Mouse (Mus musculus): ENCODE measurements around the gene Sorbs2. TPM values are rescaled to one million over a fixed set of nuclear protein-coding genes. Genes with fewer than 3 reads are reported as not detected.

Sorbs2 gene
- polyA plus RNA-seq, 1 experiment: 13.9 TPM

DNA sequence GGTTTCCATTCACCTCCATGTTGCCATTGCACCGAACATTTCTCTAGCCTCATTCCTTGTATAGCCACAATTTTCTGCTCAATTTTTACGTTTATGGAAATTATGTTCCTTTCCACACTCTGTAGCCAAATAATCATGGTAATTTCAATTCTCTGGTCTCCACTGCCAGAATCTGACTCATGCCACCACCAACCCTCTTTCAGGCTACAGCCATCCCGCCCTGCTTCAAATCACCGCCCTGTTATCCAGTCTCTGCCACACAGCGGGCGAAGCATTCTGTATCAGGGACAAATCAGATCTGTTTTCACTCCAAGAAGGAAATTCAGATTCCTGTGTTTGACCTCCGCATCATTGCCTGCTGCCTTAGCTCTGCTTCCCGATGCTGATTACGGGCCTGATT lies 79.4 kb downstream of the Sorbs2 start:
- Histone ChIP-seq H3K36me3 (ENCODE audit: control insufficient read depth, insufficient read depth, low read length) (no peaks in the 10 kb centered on the region), H3K4me1 (ENCODE audit: control insufficient read depth, insufficient read depth, low read length) (no peaks in the 10 kb centered on the region), H3K27ac (ENCODE audit: insufficient read depth, low read depth, low read length) (no peak overlapping the region), H3K4me3 (ENCODE audit: insufficient read depth, low read depth, low read length) (no peak overlapping the region), H3K27me3 (replicated peaks; ENCODE audit: control insufficient read depth, insufficient read depth, low read length) (no peaks in the 10 kb centered on the region)
- TF ChIP-seq CTCF (conservative IDR thresholded peaks at IDR 0.05; ENCODE audit: insufficient read depth, insufficient read length, low read depth, low read length) (no peak), POLR2A (IDR thresholded peaks at IDR 0.05; ENCODE audit: low read depth, low read length) (no peak)
- WGBS: 93% methylated on average over 9 of the region's 9 CpGs
- DNase-seq: no peak

DNA sequence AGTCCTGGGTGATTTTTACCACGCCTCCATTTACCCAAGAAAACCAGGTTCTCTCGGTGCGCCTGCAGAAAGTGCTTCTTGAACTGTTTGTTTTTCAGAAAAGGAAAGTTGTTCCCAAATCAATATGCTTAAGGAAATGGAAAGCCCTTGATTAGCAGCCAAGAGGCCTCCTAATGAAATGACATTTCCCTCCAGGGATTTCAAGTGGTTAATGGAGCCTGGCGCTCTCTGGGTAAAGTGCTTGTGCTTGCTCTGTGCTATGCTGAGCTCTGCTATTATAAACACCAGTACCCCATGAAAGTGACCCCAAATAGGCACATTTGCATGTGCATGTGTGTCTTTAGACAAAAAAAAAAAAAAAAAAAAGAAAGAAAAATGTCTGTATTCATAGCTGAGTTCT lies 84.3 kb downstream of the Sorbs2 start:
- Histone ChIP-seq H3K4me1 (ENCODE audit: control insufficient read depth, insufficient read depth, low read length) (no peaks in the 10 kb centered on the region), H3K27ac (ENCODE audit: insufficient read depth, low read depth, low read length) (peak overlapping the region; percentile 39; the same call in 1 of the 2 replicates), H3K27me3 (replicated peaks; ENCODE audit: control insufficient read depth, insufficient read depth, low read length) (no peaks in the 10 kb centered on the region), H3K4me3 (ENCODE audit: insufficient read depth, low read depth, low read length) (no peak overlapping the region), H3K36me3 (ENCODE audit: control insufficient read depth, insufficient read depth, low read length) (no peaks in the 10 kb centered on the region)
- 61% methylated on average over 4 of the region's 4 CpGs for WGBS
- no peak for TF ChIP-seq POLR2A (IDR thresholded peaks at IDR 0.05; ENCODE audit: low read depth, low read length)
- TF ChIP-seq CTCF (conservative IDR thresholded peaks at IDR 0.05; ENCODE audit: insufficient read depth, insufficient read length, low read depth, low read length): no peak
- DNase-seq: peak; percentile 77

- no peaks in the 10 kb centered on the region for H3K4me1 ChIP-seq (ENCODE audit: control insufficient read depth, insufficient read depth, low read length)
- no peaks in the 10 kb centered on the region for H3K36me3 ChIP-seq (ENCODE audit: control insufficient read depth, insufficient read depth, low read length)
- no peak for TF ChIP-seq POLR2A (IDR thresholded peaks at IDR 0.05; ENCODE audit: low read depth, low read length)
- no peaks in the 10 kb centered on the region for H3K27me3 ChIP-seq (replicated peaks; ENCODE audit: control insufficient read depth, insufficient read depth, low read length)
- no peak overlapping the region for H3K27ac ChIP-seq (ENCODE audit: insufficient read depth, low read depth, low read length)
- no peak for DNase-seq
- 81% methylated on average over 5 of the region's 5 CpGs for WGBS
- H3K4me3 ChIP-seq (ENCODE audit: insufficient read depth, low read depth, low read length): no peak overlapping the region
Observed at GRCm38 (mm10) chr8:45593711-45594110, 86.1 kb downstream of the Sorbs2 start.

DNA sequence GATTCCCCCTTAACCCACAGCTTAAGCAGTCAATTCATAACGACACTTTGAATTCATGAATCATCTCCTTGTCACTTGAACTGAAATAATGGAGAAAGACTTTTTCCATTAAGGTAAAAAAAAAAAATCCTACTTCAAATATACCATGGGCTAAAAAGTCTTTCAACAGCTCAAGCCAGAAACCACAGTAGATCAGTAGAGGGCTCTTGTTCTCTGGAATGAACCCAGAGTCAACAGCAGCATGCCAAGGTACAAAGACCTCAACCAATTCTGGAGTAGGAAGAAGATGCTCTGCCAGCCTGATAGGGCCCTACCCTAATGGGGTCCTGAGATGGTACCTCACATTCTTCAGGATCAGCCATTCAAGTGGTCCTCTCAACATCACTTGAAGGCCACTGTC lies 88.4 kb downstream of the Sorbs2 start:
- 0 out of 2 replicates have a peak, but pooled peaks cover 2% of the 10 kb centered on the region for H3K4me1 ChIP-seq (ENCODE audit: control insufficient read depth, insufficient read depth, low read length)
- H3K4me3 ChIP-seq (ENCODE audit: insufficient read depth, low read depth, low read length): no peak overlapping the region
- DNase-seq: no peak
- 84% methylated on average over 1 of the region's 1 CpGs for WGBS
- no peak overlapping the region for H3K27ac ChIP-seq (ENCODE audit: insufficient read depth, low read depth, low read length)
- no peaks in the 10 kb centered on the region for H3K36me3 ChIP-seq (ENCODE audit: control insufficient read depth, insufficient read depth, low read length)
- no peaks in the 10 kb centered on the region for H3K27me3 ChIP-seq (replicated peaks; ENCODE audit: control insufficient read depth, insufficient read depth, low read length)
- TF ChIP-seq CTCF (conservative IDR thresholded peaks at IDR 0.05; ENCODE audit: insufficient read depth, insufficient read length, low read depth, low read length) (no peak), POLR2A (IDR thresholded peaks at IDR 0.05; ENCODE audit: low read depth, low read length) (no peak)

- no peak for DNase-seq
- 0 out of 2 replicates have a peak, but pooled peaks cover 2% of the 10 kb centered on the region for H3K4me1 ChIP-seq (ENCODE audit: control insufficient read depth, insufficient read depth, low read length)
- 87% methylated on average over 2 of the region's 2 CpGs for WGBS
Observed at GRCm38 (mm10) chr8:45596591-45596990, 89.0 kb downstream of the Sorbs2 start.

GRCm38 (mm10) chr8:45597631-45598420 lies 90.2 kb downstream of the Sorbs2 start:
- no peak for TF ChIP-seq CTCF (conservative IDR thresholded peaks at IDR 0.05; ENCODE audit: insufficient read depth, insufficient read length, low read depth, low read length)
- no peak overlapping the region for H3K27ac ChIP-seq (ENCODE audit: insufficient read depth, low read depth, low read length)
- WGBS: 67% methylated on average over 7 of the region's 7 CpGs
- no peak overlapping the region for H3K4me3 ChIP-seq (ENCODE audit: insufficient read depth, low read depth, low read length)
- H3K27me3 ChIP-seq (replicated peaks; ENCODE audit: control insufficient read depth, insufficient read depth, low read length): no peaks in the 10 kb centered on the region
- no peak for DNase-seq
- no peaks in the 10 kb centered on the region for H3K36me3 ChIP-seq (ENCODE audit: control insufficient read depth, insufficient read depth, low read length)
- 0 out of 2 replicates have a peak, but pooled peaks cover 2% of the 10 kb centered on the region for H3K4me1 ChIP-seq (ENCODE audit: control insufficient read depth, insufficient read depth, low read length)

More at GRCm38 (mm10) chr8:45596591-45596990, 89.0 kb downstream of the Sorbs2 start:
- Histone ChIP-seq H3K4me3 (ENCODE audit: insufficient read depth, low read depth, low read length) (no peak overlapping the region), H3K27me3 (replicated peaks; ENCODE audit: control insufficient read depth, insufficient read depth, low read length) (no peaks in the 10 kb centered on the region), H3K27ac (ENCODE audit: insufficient read depth, low read depth, low read length) (no peak overlapping the region), H3K36me3 (ENCODE audit: control insufficient read depth, insufficient read depth, low read length) (no peaks in the 10 kb centered on the region)
- TF ChIP-seq POLR2A (IDR thresholded peaks at IDR 0.05; ENCODE audit: low read depth, low read length) (no peak), CTCF (conservative IDR thresholded peaks at IDR 0.05; ENCODE audit: insufficient read depth, insufficient read length, low read depth, low read length) (no peak)

GRCm38 (mm10) chr8:45598883-45599282 lies 91.3 kb downstream of the Sorbs2 start:
- H3K4me1 ChIP-seq (ENCODE audit: control insufficient read depth, insufficient read depth, low read length): 0 out of 2 replicates have a peak, but pooled peaks cover 2% of the 10 kb centered on the region
- no peak overlapping the region for H3K4me3 ChIP-seq (ENCODE audit: insufficient read depth, low read depth, low read length)
- WGBS: 72% methylated on average over 2 of the region's 2 CpGs
- no peaks in the 10 kb centered on the region for H3K36me3 ChIP-seq (ENCODE audit: control insufficient read depth, insufficient read depth, low read length)
- DNase-seq: no peak
- TF ChIP-seq POLR2A (IDR thresholded peaks at IDR 0.05; ENCODE audit: low read depth, low read length) (no peak), CTCF (conservative IDR thresholded peaks at IDR 0.05; ENCODE audit: insufficient read depth, insufficient read length, low read depth, low read length) (no peak)
- no peaks in the 10 kb centered on the region for H3K27me3 ChIP-seq (replicated peaks; ENCODE audit: control insufficient read depth, insufficient read depth, low read length)
- H3K27ac ChIP-seq (ENCODE audit: insufficient read depth, low read depth, low read length): no peak overlapping the region

All from kidney, adult 2 months (tissue).